In the genomic region with DNA sequence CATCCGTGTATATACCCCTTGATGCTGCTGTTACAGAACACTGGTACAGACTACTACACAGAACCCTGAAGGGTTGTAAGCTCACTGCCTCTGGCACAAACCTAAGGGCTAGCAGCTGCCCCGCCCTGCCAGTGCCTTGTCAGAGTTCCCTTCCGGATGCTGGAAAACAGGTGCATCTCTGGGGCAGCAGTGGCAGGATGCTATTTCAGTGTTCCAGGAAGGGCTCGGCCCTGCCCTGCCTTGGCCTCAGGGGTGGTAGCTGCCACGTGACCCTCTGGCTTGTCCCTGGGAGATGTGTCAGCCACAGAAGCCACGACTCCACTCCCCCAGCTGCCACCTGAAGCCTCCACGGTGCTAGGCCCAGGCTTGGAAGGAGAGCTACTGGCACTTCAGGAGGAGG, we compare ENCODE assay signal across 21 mouse cellular contexts. TPM values are rescaled to one million over a fixed set of nuclear protein-coding genes. Genes with fewer than 3 reads are reported as not detected.
DNase-seq lines count a peak whose midpoint lies in the region; TF ChIP-seq lines count a peak whose summit lies in the region.
"Had no signal": no experiment of that assay in that cellular context is flagged by ENCODE, and none has a peak within 500 bp of the region (broad histone marks: within the 10 kb centered on the region; RNA-seq: fewer than 3 reads in every experiment).

No protein-coding gene starts in this region.

- peak; percentile 52 for DNase-seq in cerebellum, adult 9-11 months
- DNase-seq in cerebellum, adult 11-12 months = no peak
- no peak for DNase-seq in layer of hippocampus, adult 2 months (ENCODE audit: low spot score in 2 of 2)
- no peak for DNase-seq in layer of hippocampus, postnatal 25 days (ENCODE audit: extremely low spot score in 1 of 2, low spot score in 1 of 2)
- DNase-seq in gastrocnemius, postnatal 25 days = peak; percentile 88
- DNase-seq in adrenal gland, adult 18-20 months (ENCODE audit: low spot score in 2 of 2) = no peak
- no peak for DNase-seq in kidney, adult 8-10 months
- DNase-seq: adrenal gland, postnatal 14 days; cerebellum, postnatal 14 days; kidney, postnatal 4 days; liver; lung, postnatal 10 days; thymus, postnatal 36 days had no signal

- no peak for TF ChIP-seq POLR2A in ES-Bruce4 (IDR thresholded peaks at IDR 0.05; ENCODE audit: insufficient read depth, low read length)

- no peaks in the 10 kb centered on the region for H3K36me3 ChIP-seq in ES-Bruce4 (ENCODE audit: control insufficient read depth, insufficient read depth, low read length, poor library complexity, severe bottlenecking)
- H3K36me3 ChIP-seq: forebrain, embryonic 15.5 days; kidney, embryonic 15.5 days; midbrain, embryonic 13.5 days had no signal

- H3K4me3 ChIP-seq in layer of hippocampus, adult 2 months = no peak overlapping the region
- no peak overlapping the region for H3K4me3 ChIP-seq in ES-Bruce4 (ENCODE audit: low read depth, low read length)
- H3K4me3 ChIP-seq: erythroblast, embryonic 14.5 days; forebrain, embryonic 15.5 days; kidney, embryonic 15.5 days; midbrain, embryonic 13.5 days had no signal

- peaks cover 6% of the 10 kb centered on the region for H3K4me1 ChIP-seq in ES-Bruce4 (ENCODE audit: control insufficient read depth, insufficient read depth, low read length)
- H3K4me1 ChIP-seq: forebrain, embryonic 15.5 days; midbrain, embryonic 13.5 days had no signal

- peak overlapping the region; percentile 28; the same call in 1 of the 2 replicates for H3K27ac ChIP-seq in layer of hippocampus, adult 2 months
- no peak overlapping the region for H3K27ac ChIP-seq in ES-Bruce4 (ENCODE audit: insufficient read depth, low read length)
- H3K27ac ChIP-seq: forebrain, embryonic 15.5 days; hindbrain, embryonic 14.5 days; kidney, embryonic 15.5 days; midbrain, embryonic 13.5 days had no signal

- TF ChIP-seq EP300 in ES-Bruce4 (IDR thresholded peaks at IDR 0.05; ENCODE audit: insufficient read depth, low read depth, low read length) = peak; percentile 78; the same call in 1 of the 2 replicates

- peaks cover 6% of the 10 kb centered on the region; the same call in 1 of the 2 replicates for H3K9me3 ChIP-seq in ES-Bruce4 (replicated peaks; ENCODE audit: control insufficient read depth, insufficient read depth, low read length, poor library complexity, severe bottlenecking)
- H3K9me3 ChIP-seq: forebrain, embryonic 15.5 days; midbrain, embryonic 13.5 days had no signal

- no peak overlapping the region for H3K9ac ChIP-seq in ES-Bruce4 (ENCODE audit: low read depth, poor library complexity, severe bottlenecking)
- H3K9ac ChIP-seq: forebrain, embryonic 15.5 days; hindbrain, embryonic 14.5 days; kidney, embryonic 15.5 days; midbrain, embryonic 13.5 days had no signal

- TF ChIP-seq CTCF in layer of hippocampus, adult 2 months (conservative IDR thresholded peaks at IDR 0.05) = no peak
- no peak for TF ChIP-seq CTCF in ES-Bruce4 (IDR thresholded peaks at IDR 0.05; ENCODE audit: low read depth, low read length)

- H3K27me3 ChIP-seq in ES-Bruce4 (ENCODE audit: control insufficient read depth, insufficient read depth, low read length, poor library complexity, severe bottlenecking) = no peaks in the 10 kb centered on the region
- H3K27me3 ChIP-seq: forebrain, embryonic 15.5 days; kidney, embryonic 15.5 days; midbrain, embryonic 13.5 days; Patski had no signal

RNA-seq across cellular contexts. Expression of a gene that starts 28.2 kb away (rescaled TPM):
- 100 to 1,000 TPM; 133 to 163 TPM for total RNA-seq in layer of hippocampus, adult 2 months (2021)
- total RNA-seq in layer of hippocampus, postnatal 25 days (2021) = 100 to 1,000 TPM; 123 to 132 TPM
- polyA plus RNA-seq in ES-Bruce4 (2011; ENCODE audit: insufficient read depth, insufficient read length, low read depth, missing spikeins) = 3.8 and 6.1 TPM in 2 replicates
- 10 to 100 TPM; 33.4 to 42.7 TPM for total RNA-seq in gastrocnemius, postnatal 25 days (2021)
- total RNA-seq in adrenal gland, adult 18-20 months (2021) = 1 to 10 TPM; 7.5 to 8.0 TPM
- total RNA-seq: megakaryocyte progenitor cell, adult 5-6 weeks had no signal
- polyA plus RNA-seq: erythroblast, embryonic 14.5 days had no signal

RNA-seq across cellular contexts. Expression of a gene that starts 46.1 kb away (rescaled TPM):
- 1 to 10 TPM; 1.7 to 2.4 TPM for total RNA-seq in layer of hippocampus, adult 2 months (2021)
- 1 to 10 TPM; 1.5 to 1.6 TPM for total RNA-seq in layer of hippocampus, postnatal 25 days (2021)
- 3.6 and 5.1 TPM in 2 replicates for polyA plus RNA-seq in ES-Bruce4 (2011; ENCODE audit: insufficient read depth, insufficient read length, low read depth, missing spikeins)
- 1 to 10 TPM; 1.8 to 2.1 TPM for total RNA-seq in gastrocnemius, postnatal 25 days (2021)
- total RNA-seq in adrenal gland, adult 18-20 months (2021) = 10 to 100 TPM; 25.5 to 26.1 TPM

Comparison
In these comparisons a context has a peak if more than half of its experiments do, and no peak if none do; other contexts are left out.
1. DNase-seq: peak in cerebellum, adult 9-11 months (single experiment) and gastrocnemius, postnatal 25 days (single experiment); none in cerebellum, adult 11-12 months (single experiment), layer of hippocampus, adult 2 months (0 of 2), layer of hippocampus, postnatal 25 days (0 of 2), adrenal gland, adult 18-20 months (0 of 2) and kidney, adult 8-10 months (0 of 2).
2. RNA of a gene that starts 46.1 kb away (total RNA-seq): 25.5 to 26.1 TPM in adrenal gland, adult 18-20 months; 1.7 to 2.4 TPM in layer of hippocampus, adult 2 months, 1.8 to 2.1 TPM in gastrocnemius, postnatal 25 days and 1.5 to 1.6 TPM in layer of hippocampus, postnatal 25 days; every median in the first group is over 4 times any median in the second.